Mouse (Mus musculus) frontal cortex, postnatal 14 days (tissue): ENCODE measurements around the gene Gpr137b.
"Not testable (repeated sequence)": the region's sequence is repeated elsewhere in the genome, so short reads cannot be mapped to it uniquely, and the experiment has no call there.

Experiments used
- DNase-seq, 2 experiments: peaks; one replicate each; pipeline ENCODE4 v3.0.0; 2022; ENCODE audit warnings: low spot score in 2 of 2

Gpr137b gene

DNA sequence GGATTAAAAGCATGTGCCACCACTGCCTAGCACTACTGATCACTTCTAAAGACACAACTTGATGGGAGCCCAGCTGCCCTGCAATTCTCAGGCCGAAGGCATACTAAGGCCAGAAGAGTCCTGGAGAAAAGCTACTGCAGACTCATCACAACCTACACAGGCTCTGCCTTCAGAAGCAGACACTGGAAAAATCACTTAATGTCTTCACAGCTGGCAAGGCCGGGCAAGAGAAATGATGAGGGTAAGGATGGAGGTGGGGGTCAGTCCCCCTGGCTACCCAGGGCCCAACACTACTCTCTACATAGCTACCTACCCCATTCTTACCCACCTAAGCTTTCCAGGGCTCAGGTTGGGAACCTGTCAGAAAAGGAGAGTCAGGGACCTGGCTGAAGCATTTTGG lies 27.4 kb downstream of the Gpr137b start:
- DNase-seq = not testable (repeated sequence)

DNA sequence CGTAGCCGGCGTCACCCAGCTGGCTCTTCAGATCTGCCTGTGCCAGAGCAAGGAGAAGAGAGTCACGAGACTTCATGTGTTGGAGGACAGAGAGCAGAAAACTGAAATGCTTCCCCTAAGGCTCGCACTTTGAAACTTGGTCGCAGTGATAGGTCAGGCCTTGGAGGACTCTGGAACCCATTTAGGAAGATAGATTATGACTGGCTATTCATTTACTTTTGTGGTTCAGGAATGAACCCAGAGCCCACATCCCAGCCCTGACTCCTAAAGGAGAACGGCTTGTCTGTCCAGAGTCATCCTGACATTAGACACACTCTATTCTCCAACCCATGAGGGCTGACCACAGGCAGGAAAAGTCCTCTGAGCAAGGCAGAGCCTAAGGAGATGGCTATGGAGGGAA lies 30.3 kb downstream of the Gpr137b start:
- not testable (repeated sequence) for DNase-seq

DNA sequence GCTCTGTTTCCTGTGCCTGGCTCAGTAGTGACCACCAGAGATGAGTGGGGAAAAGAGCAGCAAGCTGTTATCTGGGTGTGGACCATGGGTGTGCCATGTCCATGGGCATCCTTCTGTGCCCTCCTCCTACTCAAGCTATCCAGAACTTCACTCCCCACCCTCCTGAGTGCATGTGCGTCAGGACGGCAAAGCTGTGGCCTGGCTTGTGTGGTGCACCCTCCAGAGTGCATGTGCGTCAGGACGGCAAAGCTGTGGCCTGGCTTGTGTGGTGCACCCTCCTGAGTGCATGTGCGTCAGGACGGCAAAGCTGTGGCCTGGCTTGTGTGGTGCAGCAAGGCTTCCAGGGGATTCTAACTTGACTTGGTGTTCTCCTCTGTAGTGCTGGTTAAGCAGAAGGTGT lies 31.6 kb downstream of the Gpr137b start:
- not testable (repeated sequence) for DNase-seq

DNA sequence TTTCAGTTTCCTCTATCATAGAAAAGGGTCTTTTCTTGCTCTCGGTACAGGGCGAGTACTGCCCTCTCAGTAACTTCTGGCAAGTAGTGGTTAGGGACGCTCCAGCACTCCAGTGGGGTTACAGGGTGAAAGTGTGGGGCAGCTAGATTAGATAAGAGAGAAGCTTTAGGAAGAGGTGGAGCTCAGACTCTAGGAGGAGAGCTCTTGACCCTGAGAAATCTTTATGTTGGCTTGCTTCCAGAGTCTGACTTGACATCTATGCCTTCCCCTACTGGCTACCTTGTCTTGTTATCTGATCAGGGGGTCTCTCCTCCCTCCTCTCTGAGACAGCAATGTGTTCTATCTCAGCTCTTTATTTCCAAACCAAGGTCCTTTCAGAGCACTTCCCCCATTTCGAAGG lies 33.8 kb downstream of the Gpr137b start:
- DNase-seq = not testable (repeated sequence)

- not testable (repeated sequence) for DNase-seq
Observed at GRCm38 (mm10) chr13:13358602-13359001, 35.2 kb downstream of the Gpr137b start.

DNA sequence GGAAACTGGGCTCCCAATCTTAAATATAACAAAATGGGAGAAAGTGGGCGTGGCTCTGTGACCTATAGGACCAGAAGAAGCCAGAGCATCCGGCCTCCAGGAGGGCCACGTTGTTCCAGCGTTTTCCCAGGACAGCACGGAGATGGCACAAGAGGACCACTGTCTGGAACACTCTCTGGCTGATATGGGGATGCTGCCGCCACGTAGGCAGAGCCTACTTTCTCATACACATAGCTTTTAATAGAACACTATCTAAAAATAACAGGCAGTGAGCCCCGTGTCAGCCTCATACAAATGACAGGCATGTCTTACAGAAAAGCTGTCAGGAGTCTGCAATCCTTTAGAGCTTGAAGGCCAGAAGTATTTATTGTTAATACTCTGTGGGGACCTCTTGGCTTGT lies 35.7 kb downstream of the Gpr137b start:
- not testable (repeated sequence) for DNase-seq

DNA sequence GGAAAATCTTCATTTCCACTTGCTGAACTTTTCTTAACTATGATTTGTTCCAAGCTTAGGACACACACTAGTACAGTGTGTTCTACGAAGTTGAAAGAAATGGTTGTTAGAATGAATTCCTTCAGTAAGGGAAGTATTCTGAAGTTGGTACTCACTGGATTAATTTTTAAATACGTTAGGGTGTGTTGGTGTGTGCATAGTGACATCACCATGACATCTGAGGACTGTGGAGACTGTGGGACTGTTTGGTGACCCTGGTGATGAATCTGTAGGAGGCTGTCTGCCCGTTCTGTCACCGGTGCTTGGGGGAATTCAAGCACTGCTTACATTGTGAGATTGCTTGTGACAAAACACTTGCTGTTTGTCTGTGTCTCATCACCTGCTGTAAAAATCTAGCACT lies 41.7 kb downstream of the Gpr137b start:
- DNase-seq = not testable (repeated sequence)

GRCm38 (mm10) chr13:13350681-13351080 lies 43.1 kb downstream of the Gpr137b start:
- DNase-seq = not testable (repeated sequence)

GRCm38 (mm10) chr13:13349288-13349687 lies 44.5 kb downstream of the Gpr137b start:
- no peak for DNase-seq

DNA sequence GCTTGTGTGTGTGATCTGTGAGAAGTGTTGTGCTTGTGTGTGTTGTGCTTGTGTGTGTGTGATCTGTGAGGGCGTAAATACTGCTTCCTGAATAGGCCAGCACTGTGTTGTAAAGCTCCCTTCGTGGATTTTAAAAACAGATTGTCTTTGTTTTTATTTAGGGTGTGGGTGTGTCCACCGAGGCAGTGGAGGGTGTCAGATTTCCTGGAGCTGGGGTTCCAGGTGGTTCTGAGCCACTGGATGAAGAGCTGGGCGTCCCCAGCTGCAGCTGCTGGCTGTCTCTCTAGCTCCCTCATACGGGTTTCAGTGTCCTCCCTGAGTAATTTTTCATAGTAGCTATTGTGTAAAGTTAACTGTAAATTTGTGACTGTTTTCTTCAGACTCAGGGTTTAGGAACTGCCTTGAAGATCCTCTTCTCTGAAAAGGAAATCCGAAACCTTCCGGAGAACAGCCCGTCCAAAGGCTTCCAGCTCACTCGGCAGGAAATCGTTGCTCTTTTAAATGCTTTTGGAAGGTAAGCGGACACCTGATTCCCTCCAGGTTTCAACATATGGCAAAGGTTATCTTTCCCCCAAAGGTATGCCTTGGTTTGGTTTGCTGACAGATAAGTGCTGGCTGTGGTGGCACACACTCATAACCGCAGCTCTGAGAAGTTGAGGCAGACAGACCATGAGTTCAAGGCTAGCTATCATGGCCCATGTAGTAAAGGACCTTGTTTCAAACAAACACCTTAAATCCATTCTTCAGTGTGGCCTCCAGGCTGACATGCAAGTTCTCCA lies 46.0 kb downstream of the Gpr137b start:
- DNase-seq = not testable (repeated sequence)

DNA sequence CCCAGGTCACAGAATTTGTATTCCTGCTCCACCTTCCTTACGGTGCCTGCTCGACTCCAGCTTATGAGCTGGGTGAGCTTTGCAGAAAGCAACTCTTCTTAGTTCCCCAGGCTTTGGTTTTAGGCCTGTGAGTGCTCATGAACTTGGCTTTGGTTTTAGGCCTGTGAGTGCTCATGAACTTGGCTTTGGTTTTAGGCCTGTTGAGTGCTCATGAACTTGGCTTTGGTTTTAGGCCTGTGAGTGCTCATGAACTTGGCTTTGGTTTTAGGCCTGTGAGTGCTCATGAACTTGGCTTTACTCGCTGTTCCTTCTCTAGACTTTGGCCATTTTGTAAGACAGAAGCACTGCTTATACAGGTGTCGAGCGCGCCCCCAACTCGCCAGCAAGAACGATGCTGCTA lies 56.5 kb downstream of the Gpr137b start:
- not testable (repeated sequence) for DNase-seq

DNA sequence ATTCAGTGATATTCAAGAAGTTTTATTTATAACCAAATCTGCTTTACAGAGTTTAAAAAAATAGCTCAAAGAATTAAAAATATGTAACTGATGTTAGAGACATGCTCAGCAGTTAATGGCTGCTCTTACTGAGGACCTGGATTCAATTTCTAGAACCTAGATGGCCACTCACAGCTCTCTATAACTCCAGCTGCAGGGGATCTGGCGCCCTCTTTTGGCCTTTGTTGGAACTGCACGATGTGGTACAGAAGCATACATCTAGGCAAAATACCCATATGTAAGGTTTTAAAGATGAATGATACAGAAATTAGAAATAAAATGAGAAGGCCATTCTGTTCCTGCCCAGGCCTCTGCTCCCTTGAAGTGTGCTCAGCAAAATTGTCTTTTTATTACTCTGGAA lies 64.9 kb downstream of the Gpr137b start:
- peak; percentile 14 to 31 for DNase-seq
